Mouse (Mus musculus) lung, adult 2 months (tissue): ENCODE results near the gene Mef2d.

Experiments used
- CTCF ChIP-seq: fragments of 200-500 bp; IDR thresholded peaks from 2 replicates; pipeline ENCODE4 v1.5.1; 2011; ENCODE audit warnings: mild to moderate bottlenecking, low read length, control low read depth; ENCODE audit not compliant: insufficient read depth
- POLR2A ChIP-seq: fragments of 200-500 bp; IDR thresholded peaks from 2 replicates; pipeline ENCODE4 v1.6.1; 2011; ENCODE audit warnings: low read depth, mild to moderate bottlenecking, control low read depth, low read length, borderline replicate concordance; ENCODE audit errors: extremely low read depth

GRCm38 (mm10) chr3:88210121-88210520 is 67.9 kb downstream of the Mef2d start:
- TF ChIP-seq POLR2A (no peak), CTCF (no peak)
